Mouse (Mus musculus) heart, embryonic 14.5 days (tissue): ENCODE measurements around the gene Thsd7a. TPM values are rescaled to one million over a fixed set of nuclear protein-coding genes. Genes with fewer than 3 reads are reported as not detected.

Source experiments
- ATAC-seq: fragments of 200-750 bp; cut with Nextera tagmentation; 2 replicates; pipeline ENCODE4 v1.8.0; 2017; ENCODE audit warnings: low read depth, moderate TSS enrichment; ENCODE audit not compliant: insufficient number of reproducible peaks, insufficient read depth, low FRiP score
- H3K27ac ChIP-seq, 2 experiments: fragments of 200-500 bp in 1 of 2; fragments of 300-500 bp in 1 of 2; sonication (generic) in 1 of 2; replicated peaks in 1 of 2; 2 replicates each; pipeline ENCODE4 v1.5.1; 2012 to 2014; ENCODE audit warnings: low read depth in 2 of 2, low read length in 2 of 2, control low read depth in 1 of 2, mild to moderate bottlenecking in 1 of 2, mixed read lengths in 1 of 2; ENCODE audit not compliant: control insufficient read depth in 1 of 2, insufficient read depth in 1 of 2
- H3K27me3 ChIP-seq: fragments of 300-500 bp; sonication (generic); 2 replicates; pipeline ENCODE4 v1.6.1; 2014; ENCODE audit warnings: mild to moderate bottlenecking, low read length, control low read depth; ENCODE audit not compliant: control insufficient read depth, insufficient read depth
- H3K36me3 ChIP-seq: fragments of 300-500 bp; sonication (generic); 2 replicates; pipeline ENCODE4 v1.6.1; 2014; ENCODE audit warnings: mild to moderate bottlenecking, control low read depth, low read length, mixed read lengths; ENCODE audit not compliant: control insufficient read depth, insufficient read depth
- H3K4me1 ChIP-seq, 2 experiments: fragments of 200-500 bp in 1 of 2; fragments of 300-500 bp in 1 of 2; sonication (generic) in 1 of 2; 2 replicates each; pipeline ENCODE4 v1.6.1; 2012 to 2014; ENCODE audit warnings: low read length in 2 of 2, control low read depth in 1 of 2, mixed read lengths in 1 of 2; ENCODE audit not compliant: control insufficient read depth in 2 of 2, insufficient read depth in 2 of 2
- H3K4me2 ChIP-seq: fragments of 300-500 bp; sonication (generic); 2 replicates; pipeline ENCODE4 v1.6.1; 2014; ENCODE audit warnings: mild to moderate bottlenecking, low read length
- H3K4me3 ChIP-seq, 2 experiments: fragments of 200-500 bp in 1 of 2; fragments of 300-500 bp in 1 of 2; sonication (generic) in 1 of 2; 2 replicates each; pipeline ENCODE4 v1.5.1; 2012 to 2014; ENCODE audit warnings: low read length in 2 of 2, mild to moderate bottlenecking in 2 of 2, control low read depth in 1 of 2, low read depth in 1 of 2, moderate library complexity in 1 of 2; ENCODE audit not compliant: control insufficient read depth in 1 of 2, insufficient read depth in 1 of 2
- H3K9ac ChIP-seq: fragments of 300-500 bp; sonication (generic); 2 replicates; pipeline ENCODE4 v1.6.1; 2014; ENCODE audit warnings: mild to moderate bottlenecking, low read length
- H3K9me3 ChIP-seq: fragments of 300-500 bp; sonication (generic); 2 replicates; pipeline ENCODE4 v1.6.1; 2016; ENCODE audit warnings: low read length, control low read depth; ENCODE audit not compliant: control insufficient read depth
- WGBS: fragments of 180-500 bp; shearing (Covaris S2); extraction: QIAGEN DNeasy Blood & Tissue Kit; methylation state at CpG from one replicate; pipeline ENCODE4 v1.1.7; 2014; 5-methylcytosine and 5-hydroxymethylcytosine counted together
- polyA plus RNA-seq: library from polyadenylated mRNA; unstranded; fragments of >200 nt; fragmentation: Nextera tagmentation; extraction: Ambion mirVana; gene quantifications from 2 replicates; pipeline ENCODE4 v1.2.1, GENCODE M21; 2014

Gene Thsd7a
- polyA plus RNA-seq, 1 experiment from 2014 or later: 3.8 TPM

- Histone ChIP-seq H3K27ac (no peak overlapping the region), H3K27me3 (no peaks in the 10 kb centered on the region), H3K4me1 (no peaks in the 10 kb centered on the region), H3K4me2 (no peak overlapping the region), H3K9me3 (no peaks in the 10 kb centered on the region), H3K4me3 (no peak overlapping the region), H3K9ac (no peak overlapping the region), H3K36me3 (no peaks in the 10 kb centered on the region)
- WGBS: 93% methylated on average over 3 of the region's 3 CpGs
- ATAC-seq: no peak
These were observed 14.6 kb upstream of the Thsd7a start for GRCm38 (mm10) chr6:12763816-12764215.

DNA sequence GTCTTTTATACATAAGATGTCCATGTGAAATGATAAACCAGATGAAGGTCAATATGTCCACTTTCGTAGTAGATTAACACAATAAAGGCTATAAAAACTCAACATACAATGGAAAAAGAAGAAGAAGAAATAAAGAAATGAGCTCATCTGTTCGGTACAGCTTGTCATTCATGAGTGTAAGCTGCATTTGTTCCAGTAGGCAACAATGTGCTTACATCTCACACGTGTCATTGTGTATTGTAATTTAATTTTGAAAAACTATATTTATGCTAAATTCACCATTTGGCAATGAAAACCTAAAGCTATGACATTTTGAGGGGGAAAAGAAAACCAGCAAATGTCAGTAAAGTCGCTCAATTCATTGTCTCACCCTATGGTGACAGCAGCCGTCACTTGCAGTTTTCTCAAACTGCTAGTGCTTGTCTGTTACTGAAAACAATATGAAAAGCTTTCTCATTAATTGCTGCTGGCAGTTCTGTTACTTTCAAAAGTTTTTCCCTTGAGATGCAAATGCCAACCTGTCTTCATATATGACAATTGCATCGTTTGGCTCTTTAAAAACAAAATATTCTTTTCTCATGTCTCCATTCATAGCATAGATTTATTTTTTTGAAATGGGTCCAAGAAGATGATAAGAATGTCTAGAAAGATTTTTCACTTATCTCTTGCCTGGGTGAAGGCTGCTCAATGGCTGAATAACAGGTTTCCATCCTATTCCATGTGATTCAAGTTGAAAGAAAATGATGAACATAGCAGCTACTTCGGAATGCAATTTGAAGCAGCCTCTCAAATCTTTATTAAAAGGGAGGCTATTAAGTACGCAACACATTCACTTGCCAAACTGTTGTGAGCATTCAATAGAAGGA lies 10.4 kb upstream of the Thsd7a start:
- no peak overlapping the region for H3K4me3 ChIP-seq
- 74% methylated on average over 8 of the region's 8 CpGs for WGBS

GRCm38 (mm10) chr6:12752297-12752696 lies 3.1 kb upstream of the Thsd7a start:
- peaks cover 3% of the 10 kb centered on the region; the same call in 1 of the 2 replicates for H3K9me3 ChIP-seq
- no peak for ATAC-seq
- no peaks in the 10 kb centered on the region for H3K27me3 ChIP-seq
- no peak overlapping the region for H3K27ac ChIP-seq
- H3K4me2 ChIP-seq: no peak overlapping the region
- no peak overlapping the region for H3K9ac ChIP-seq
- no peaks in the 10 kb centered on the region for H3K4me1 ChIP-seq
- no peaks in the 10 kb centered on the region for H3K36me3 ChIP-seq
- no peak overlapping the region for H3K4me3 ChIP-seq

More for the DNA sequence above, 10.4 kb upstream of the Thsd7a start:
- H3K27me3 ChIP-seq: no peaks in the 10 kb centered on the region
- H3K9ac ChIP-seq: no peak overlapping the region
- H3K27ac ChIP-seq: no peak overlapping the region
- no peak overlapping the region for H3K4me2 ChIP-seq
- no peak for ATAC-seq
- H3K4me1 ChIP-seq: no peaks in the 10 kb centered on the region
- peaks cover 4% of the 10 kb centered on the region; the same call in 1 of the 2 replicates for H3K9me3 ChIP-seq
- no peaks in the 10 kb centered on the region for H3K36me3 ChIP-seq

- no peak for ATAC-seq
- no peak overlapping the region for H3K9ac ChIP-seq
- H3K27me3 ChIP-seq: no peaks in the 10 kb centered on the region
- no peak overlapping the region for H3K27ac ChIP-seq
- no peaks in the 10 kb centered on the region for H3K9me3 ChIP-seq
- no peak overlapping the region for H3K4me3 ChIP-seq
- no peak overlapping the region for H3K4me2 ChIP-seq
- WGBS: 51% methylated on average over 2 of the region's 2 CpGs
- H3K4me1 ChIP-seq: no peaks in the 10 kb centered on the region
- no peaks in the 10 kb centered on the region for H3K36me3 ChIP-seq
These were observed 1.2 kb upstream of the Thsd7a start for GRCm38 (mm10) chr6:12750441-12750840.

GRCm38 (mm10) chr6:12749531-12750210 lies 461 bp upstream of the Thsd7a start:
- ATAC-seq: no peak
- H3K27me3 ChIP-seq: no peaks in the 10 kb centered on the region
- H3K27ac ChIP-seq: no peak overlapping the region
- no peaks in the 10 kb centered on the region for H3K9me3 ChIP-seq
- no peaks in the 10 kb centered on the region for H3K4me1 ChIP-seq
- no peaks in the 10 kb centered on the region for H3K36me3 ChIP-seq
- H3K9ac ChIP-seq: peak overlapping the region; percentile 75
- H3K4me2 ChIP-seq: peak overlapping the region; percentile 96
- 24% methylated on average over 12 of the region's 12 CpGs for WGBS
- H3K4me3 ChIP-seq: peak overlapping the region; percentile 74 to 87

GRCm38 (mm10) chr6:12748454-12748786 lies 790 bp downstream of the Thsd7a start:
- H3K4me3 ChIP-seq: peak overlapping the region; percentile 74 to 87
- peak overlapping the region; percentile 96 for H3K4me2 ChIP-seq
- peak; percentile 64 for ATAC-seq
- H3K4me1 ChIP-seq: no peaks in the 10 kb centered on the region
- peak overlapping the region; percentile 75 for H3K9ac ChIP-seq
- WGBS: 0% methylated on average over 6 of the region's 6 CpGs
- no peaks in the 10 kb centered on the region for H3K27me3 ChIP-seq
- no peaks in the 10 kb centered on the region for H3K36me3 ChIP-seq
- H3K27ac ChIP-seq: peak overlapping the region; percentile 71 to 76
- no peaks in the 10 kb centered on the region for H3K9me3 ChIP-seq

DNA sequence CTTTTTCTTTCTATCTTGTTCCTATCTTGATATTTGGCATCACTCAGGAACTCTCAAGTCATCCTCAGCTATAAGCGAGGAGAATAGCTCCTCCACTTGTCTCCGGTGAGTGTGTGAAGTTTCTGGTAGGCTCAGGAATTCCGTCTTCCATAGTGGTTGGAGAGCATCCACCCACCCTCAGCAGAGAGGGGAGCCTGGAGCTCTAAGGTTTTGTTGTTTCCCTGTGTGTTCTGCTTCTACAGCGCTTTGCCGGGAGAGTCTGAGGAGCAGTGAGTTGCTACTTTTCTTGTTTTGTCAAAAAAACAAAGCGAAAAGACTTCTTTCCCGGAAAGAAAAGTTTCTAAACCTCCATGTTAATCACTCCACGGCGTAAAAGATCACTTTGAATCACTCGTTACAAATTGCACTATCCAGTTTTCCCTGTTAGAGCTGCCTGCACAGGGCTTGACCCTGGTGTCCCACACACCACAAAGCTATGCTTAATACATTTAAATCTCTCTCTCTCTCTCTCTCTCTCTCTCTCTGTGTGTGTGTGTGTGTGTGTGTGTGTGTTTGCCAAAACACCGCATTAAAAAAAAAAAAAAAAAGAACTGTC lies 1.3 kb downstream of the Thsd7a start:
- peak overlapping the region; percentile 96 for H3K4me2 ChIP-seq
- no peaks in the 10 kb centered on the region for H3K4me1 ChIP-seq
- H3K27ac ChIP-seq: peak overlapping the region in 1 of 2 experiments; percentile 76; a peak in 1 of 4 replicates
- peak overlapping the region; percentile 74 to 87 for H3K4me3 ChIP-seq
- no peak for ATAC-seq
- 7% methylated on average over 11 of the region's 11 CpGs for WGBS
- peak overlapping the region; percentile 75 for H3K9ac ChIP-seq
- H3K36me3 ChIP-seq: no peaks in the 10 kb centered on the region
- no peaks in the 10 kb centered on the region for H3K9me3 ChIP-seq
- H3K27me3 ChIP-seq: no peaks in the 10 kb centered on the region
